Mouse (Mus musculus) myocyte (in vitro differentiated cells): Measurements from ENCODE around the gene Ablim1. TPM values are rescaled to one million over a fixed set of nuclear protein-coding genes. Genes with fewer than 3 reads are reported as not detected.

ENCODE experiments used
- H3K27me3 ChIP-seq: one replicate; pipeline ENCODE4 v1.6.1; 2011; ENCODE audit not compliant: control insufficient read depth, insufficient read depth, insufficient read length
- H3K36me3 ChIP-seq: one replicate; pipeline ENCODE4 v1.6.1; 2011; ENCODE audit not compliant: control insufficient read depth, insufficient read depth
- H3K4me2 ChIP-seq: one replicate; pipeline ENCODE4 v1.6.1; 2011; ENCODE audit warnings: low read depth, control low read depth
- H3K4me3 ChIP-seq: one replicate; pipeline ENCODE4 v1.5.1; 2011; ENCODE audit warnings: mild to moderate bottlenecking, control low read depth, moderate library complexity
- H3K79me2 ChIP-seq: one replicate; pipeline ENCODE4 v1.6.1; 2011; ENCODE audit not compliant: control insufficient read depth, insufficient read depth
- H3ac ChIP-seq: one replicate; pipeline ENCODE4 v1.6.1; 2011; ENCODE audit not compliant: control insufficient read depth, insufficient read length
- CEBPB ChIP-seq: IDR thresholded peaks from 2 replicates; pipeline ENCODE4 v1.6.1; 2011; ENCODE audit warnings: mild to moderate bottlenecking, moderate library complexity; ENCODE audit not compliant: poor library complexity, insufficient read depth, severe bottlenecking
- E2F4 ChIP-seq: IDR thresholded peaks from one replicate; pipeline ENCODE4 v1.6.1; 2011; ENCODE audit warnings: mild to moderate bottlenecking, control low read depth, moderate library complexity; ENCODE audit not compliant: insufficient read depth
- MAX ChIP-seq: IDR thresholded peaks from one replicate; pipeline ENCODE4 v1.6.1; 2011; ENCODE audit warnings: low read depth, mild to moderate bottlenecking, control low read depth
- MYOD1 ChIP-seq, 3 experiments: IDR thresholded peaks; one replicate each; pipeline ENCODE4 v1.6.1; 2011; ENCODE audit warnings: control low read depth in 2 of 3, low read depth in 2 of 3, mild to moderate bottlenecking in 2 of 3, moderate library complexity in 1 of 3; ENCODE audit not compliant: insufficient read length in 2 of 3, control insufficient read depth in 1 of 3
- MYOG ChIP-seq, 3 experiments: IDR thresholded peaks; one replicate each; pipeline ENCODE4 v1.6.1; 2011; ENCODE audit warnings: control low read depth in 2 of 3, low read depth in 2 of 3, mild to moderate bottlenecking in 2 of 3; ENCODE audit not compliant: insufficient read length in 2 of 3, control insufficient read depth in 1 of 3, insufficient read depth in 1 of 3
- POLR2A ChIP-seq: IDR thresholded peaks from one replicate; pipeline ENCODE4 v1.6.1; 2011; ENCODE audit warnings: low read depth, mild to moderate bottlenecking, control low read depth, moderate library complexity; ENCODE audit not compliant: insufficient read length
- POLR2AphosphoS2 ChIP-seq: IDR thresholded peaks from one replicate; pipeline ENCODE4 v1.6.1; 2011; ENCODE audit warnings: low read depth, control low read depth; ENCODE audit not compliant: insufficient read length
- REST ChIP-seq: IDR thresholded peaks from one replicate; pipeline ENCODE4 v1.6.1; 2011; ENCODE audit warnings: mild to moderate bottlenecking, control low read depth, moderate library complexity; ENCODE audit not compliant: insufficient read depth, insufficient read length
- SRF ChIP-seq: IDR thresholded peaks from one replicate; pipeline ENCODE4 v1.6.1; 2011; ENCODE audit warnings: low read depth; ENCODE audit not compliant: control insufficient read depth, insufficient read length
- TCF12 ChIP-seq: IDR thresholded peaks from one replicate; pipeline ENCODE4 v1.6.1; 2011; ENCODE audit warnings: mild to moderate bottlenecking, control low read depth; ENCODE audit not compliant: poor library complexity, insufficient read depth, severe bottlenecking
- TCF3 ChIP-seq: IDR thresholded peaks from one replicate; pipeline ENCODE4 v1.6.1; 2011; ENCODE audit warnings: low read depth, control low read depth; ENCODE audit not compliant: insufficient read length
- USF1 ChIP-seq: IDR thresholded peaks from one replicate; pipeline ENCODE4 v1.6.1; 2011; ENCODE audit warnings: low read depth, mild to moderate bottlenecking, control low read depth, moderate library complexity
- polyA plus RNA-seq: library from polyadenylated mRNA; unstranded; fragments of >200 nt; fragmentation: generic; extraction: Trizol; gene quantifications from one replicate; pipeline ENCODE4 v1.2.1, GENCODE M21; 2012; ENCODE audit warnings: missing spikeins

The Ablim1 gene
- polyA plus RNA-seq, 1 experiment, result 29.9 TPM

GRCm38 (mm10) chr19:57297447-57297846 is 17.3 kb downstream of the Ablim1 start:
- H3K36me3 ChIP-seq, result no peaks in the 10 kb centered on the region
- no peak overlapping the region for H3K4me3 ChIP-seq
- H3K4me2 ChIP-seq, result no peak overlapping the region
- H3K79me2 ChIP-seq, result no peaks in the 10 kb centered on the region
- no peak overlapping the region for H3ac ChIP-seq
- TF ChIP-seq MYOG (IDR thresholded peaks at IDR 0.05; ENCODE audit: control insufficient read depth in 1 of 3, insufficient read depth in 1 of 3, insufficient read length in 2 of 3, low read depth in 2 of 3) (no peak), SRF (no peak), USF1 (no peak)
- no peaks in the 10 kb centered on the region for H3K27me3 ChIP-seq

DNA sequence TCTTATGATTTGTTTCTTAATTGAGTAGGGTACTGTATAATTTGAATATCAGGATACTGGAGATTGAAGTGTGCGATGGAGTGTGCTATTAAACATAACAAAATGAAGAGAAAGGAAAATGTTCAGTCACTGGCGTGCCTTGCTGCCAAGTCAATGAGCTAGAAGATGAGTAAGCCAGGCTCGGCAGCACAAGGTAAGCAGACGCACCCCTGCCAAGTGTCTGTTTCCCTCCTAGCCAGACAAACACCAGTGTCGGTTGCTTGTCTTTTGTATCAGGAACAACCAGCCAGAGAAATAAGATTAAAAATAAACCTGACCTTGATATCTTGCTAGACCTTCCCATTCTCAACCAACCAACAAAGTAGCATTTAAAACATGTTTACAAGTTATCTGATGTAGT is 18.2 kb downstream of the Ablim1 start:
- Histone ChIP-seq H3K27me3 (no peaks in the 10 kb centered on the region), H3K4me2 (no peak overlapping the region), H3K79me2 (no peaks in the 10 kb centered on the region), H3K36me3 (no peaks in the 10 kb centered on the region), H3ac (no peak overlapping the region), H3K4me3 (no peak overlapping the region)
- TF ChIP-seq MYOG (IDR thresholded peaks at IDR 0.05; ENCODE audit: control insufficient read depth in 1 of 3, insufficient read depth in 1 of 3, insufficient read length in 2 of 3, low read depth in 2 of 3) (no peak), POLR2A (no peak), REST (no peak), MYOD1 (IDR thresholded peaks at IDR 0.05; ENCODE audit: control insufficient read depth in 1 of 3, insufficient read length in 2 of 3, low read depth in 2 of 3) (no peak), E2F4 (no peak), USF1 (no peak), TCF3 (no peak), TCF12 (no peak), SRF (no peak), CEBPB (no peak), MAX (no peak), POLR2AphosphoS2 (no peak)

DNA sequence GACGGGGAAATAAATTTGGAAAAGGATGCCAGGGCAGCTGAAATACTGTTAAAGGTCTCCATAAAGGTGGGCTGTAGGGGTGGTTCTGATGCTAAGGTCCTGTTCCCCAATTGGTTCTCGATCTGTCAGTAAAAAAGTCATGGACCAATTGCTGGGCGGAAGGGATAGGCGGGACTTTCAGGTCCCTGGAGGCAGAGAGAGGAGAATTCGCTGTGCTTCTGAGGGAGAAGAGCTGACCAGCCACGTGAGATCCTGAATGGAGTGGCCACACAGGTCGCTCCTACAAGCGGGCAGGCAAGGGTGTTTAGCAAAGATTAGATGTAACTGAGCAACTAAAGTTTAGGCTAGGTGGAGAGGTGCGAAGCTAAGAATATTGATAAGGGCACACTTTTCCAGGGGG is 19.2 kb downstream of the Ablim1 start:
- Histone ChIP-seq H3K27me3 (no peaks in the 10 kb centered on the region), H3K36me3 (no peaks in the 10 kb centered on the region), H3ac (no peak overlapping the region), H3K4me2 (no peak overlapping the region), H3K79me2 (no peaks in the 10 kb centered on the region), H3K4me3 (no peak overlapping the region)
- TF ChIP-seq REST (no peak), TCF12 (no peak), USF1 (no peak), MAX (no peak), E2F4 (no peak), TCF3 (no peak), SRF (no peak), CEBPB (no peak)

DNA sequence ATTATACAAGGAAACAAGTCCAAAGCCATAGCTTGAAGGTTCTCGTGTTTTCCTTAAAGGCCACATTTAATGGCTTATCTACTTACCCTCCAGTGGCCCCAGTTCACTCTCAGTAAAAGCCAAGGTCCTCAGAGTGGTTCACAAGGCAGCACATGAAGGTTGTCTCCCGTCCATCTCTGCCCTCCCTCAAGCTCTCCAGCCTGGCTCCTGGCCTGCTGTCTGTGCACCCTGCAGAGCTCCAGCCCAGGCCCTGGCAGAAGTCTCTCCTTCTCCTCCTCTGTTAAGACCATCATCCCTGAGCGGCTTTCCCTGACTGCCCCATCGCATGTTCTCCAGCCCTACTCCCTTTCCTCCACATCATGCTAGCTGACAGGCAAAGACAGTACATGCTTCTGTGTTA is 20.4 kb downstream of the Ablim1 start:
- Histone ChIP-seq H3ac (no peak overlapping the region), H3K4me3 (no peak overlapping the region), H3K27me3 (no peaks in the 10 kb centered on the region), H3K36me3 (no peaks in the 10 kb centered on the region), H3K79me2 (no peaks in the 10 kb centered on the region), H3K4me2 (no peak overlapping the region)
- TF ChIP-seq TCF12, result no peak

GRCm38 (mm10) chr19:57293737-57294136 is 21.0 kb downstream of the Ablim1 start:
- Histone ChIP-seq H3K4me3 (no peak overlapping the region), H3K79me2 (no peaks in the 10 kb centered on the region), H3K4me2 (no peak overlapping the region), H3K36me3 (no peaks in the 10 kb centered on the region), H3K27me3 (no peaks in the 10 kb centered on the region), H3ac (no peak overlapping the region)
- TF ChIP-seq USF1 (no peak), SRF (no peak), TCF12 (no peak), MYOD1 (IDR thresholded peaks at IDR 0.05; ENCODE audit: control insufficient read depth in 1 of 3, insufficient read length in 2 of 3, low read depth in 2 of 3) (no peak), TCF3 (no peak), CEBPB (no peak), POLR2AphosphoS2 (no peak), E2F4 (no peak), POLR2A (no peak), MYOG (IDR thresholded peaks at IDR 0.05; ENCODE audit: control insufficient read depth in 1 of 3, insufficient read depth in 1 of 3, insufficient read length in 2 of 3, low read depth in 2 of 3) (no peak), REST (no peak), MAX (no peak)

DNA sequence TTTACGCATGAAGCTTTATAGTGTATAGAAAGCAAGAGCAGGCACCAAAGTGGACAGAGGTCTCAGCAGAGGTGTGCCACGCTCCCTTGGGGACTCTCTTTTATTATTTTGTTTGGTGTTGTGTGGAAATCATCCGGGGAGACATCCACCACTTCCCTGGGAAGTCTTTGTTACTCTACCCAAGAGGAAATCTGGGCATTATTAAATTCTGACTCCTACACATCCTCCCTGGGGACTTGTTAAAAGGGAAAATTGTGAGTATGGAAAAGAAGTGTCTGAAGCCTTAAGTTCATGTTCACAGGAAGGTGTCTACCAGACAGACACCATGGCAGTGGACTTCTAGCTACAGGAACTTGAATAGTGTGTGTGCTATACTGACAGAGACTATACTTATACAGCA is 31.4 kb downstream of the Ablim1 start:
- H3K27me3 ChIP-seq, result no peaks in the 10 kb centered on the region
- H3K4me3 ChIP-seq, result no peak overlapping the region
- H3K36me3 ChIP-seq, result no peaks in the 10 kb centered on the region
- H3K4me2 ChIP-seq, result no peak overlapping the region
- no peaks in the 10 kb centered on the region for H3K79me2 ChIP-seq
- no peak overlapping the region for H3ac ChIP-seq
- no peak for TF ChIP-seq CEBPB
- TF ChIP-seq MYOG (IDR thresholded peaks at IDR 0.05; ENCODE audit: control insufficient read depth in 1 of 3, insufficient read depth in 1 of 3, insufficient read length in 2 of 3, low read depth in 2 of 3), result no peak
- no peak for TF ChIP-seq MYOD1 (IDR thresholded peaks at IDR 0.05; ENCODE audit: control insufficient read depth in 1 of 3, insufficient read length in 2 of 3, low read depth in 2 of 3)
- no peak for TF ChIP-seq TCF3
- no peak for TF ChIP-seq E2F4
- no peak for TF ChIP-seq REST
- TF ChIP-seq POLR2A, result no peak
- no peak for TF ChIP-seq TCF12
- no peak for TF ChIP-seq POLR2AphosphoS2
- no peak for TF ChIP-seq MAX
